Mouse (Mus musculus) mouse trophoblast stem cell (cell line): ENCODE data around the gene Kctd5.
"Not testable (repeated sequence)": the region's sequence is repeated elsewhere in the genome, so short reads cannot be mapped to it uniquely, and the experiment has no call there.

Experiments
- in situ Hi-C, 2 experiments: fragments of 300-500 bp; cut with MseI, MboI; formaldehyde crosslinking; loops; 2 replicates in 1 of 2; 3 replicates in 1 of 2; pipeline ENCODE4 v1.15.1; 2025

The Kctd5 gene

DNA sequence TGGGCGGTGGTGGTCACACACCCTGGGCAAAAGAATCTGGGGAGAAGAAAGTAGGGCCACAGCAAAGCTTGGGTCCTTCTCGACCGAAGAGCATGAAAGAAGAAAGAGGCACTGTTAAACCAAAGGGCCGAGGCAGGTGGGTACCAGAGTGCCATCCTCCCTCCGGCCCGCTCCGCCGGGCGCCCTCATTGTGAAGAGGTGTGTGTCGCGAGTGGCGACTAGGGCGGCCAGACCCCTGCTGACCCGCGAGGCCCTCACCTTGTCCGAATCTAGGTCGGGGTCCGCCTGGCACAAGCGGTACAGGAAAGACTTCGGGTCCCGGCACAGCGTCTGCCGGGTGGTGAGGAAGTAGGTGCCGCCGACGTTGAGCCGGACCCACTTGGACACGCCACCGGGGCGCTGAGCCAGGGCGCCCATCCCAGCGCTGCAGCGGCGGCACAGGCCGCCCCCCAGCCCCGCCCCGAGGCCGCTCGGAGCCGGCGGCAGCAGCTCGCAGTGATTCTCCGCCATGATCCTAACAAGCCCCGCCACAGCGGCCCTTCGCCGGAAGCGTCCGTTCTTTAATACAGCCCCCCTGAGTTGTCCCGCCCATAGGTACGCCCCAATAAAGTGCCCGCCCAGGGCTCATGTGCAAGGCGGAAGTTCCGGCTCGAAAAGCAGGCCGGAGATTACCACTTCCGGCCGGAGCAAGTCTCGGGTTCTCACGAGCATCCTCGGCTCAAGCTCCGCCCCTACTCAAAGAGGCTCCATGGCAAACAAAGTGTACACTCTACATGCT, at the start of gene Kctd5:
Kctd5 (minus strand) TSS at position 567 of the 778 bp plus-strand sequence.
- in situ Hi-C loops = no loop called here

DNA sequence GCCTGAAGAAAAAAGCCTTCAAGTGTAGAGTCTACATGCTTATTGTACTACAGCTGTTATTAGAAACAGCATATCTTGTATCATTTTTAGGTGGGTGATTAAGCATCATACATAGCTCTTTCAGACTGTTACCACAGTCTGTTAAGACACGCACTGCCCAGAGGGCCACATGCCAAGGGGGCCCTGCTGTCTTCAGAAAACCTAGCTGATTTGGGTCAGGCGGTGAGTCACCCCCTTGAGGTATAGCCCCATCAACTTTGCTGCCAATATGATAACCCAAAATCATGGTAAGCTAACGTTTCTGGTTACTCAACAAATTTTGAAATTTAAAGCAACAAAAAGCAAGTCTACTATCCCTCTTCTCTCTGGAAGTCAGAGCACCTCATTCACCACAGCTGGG, 46.2 kb upstream of the Kctd5 start:
- in situ Hi-C loops = no loop called here

DNA sequence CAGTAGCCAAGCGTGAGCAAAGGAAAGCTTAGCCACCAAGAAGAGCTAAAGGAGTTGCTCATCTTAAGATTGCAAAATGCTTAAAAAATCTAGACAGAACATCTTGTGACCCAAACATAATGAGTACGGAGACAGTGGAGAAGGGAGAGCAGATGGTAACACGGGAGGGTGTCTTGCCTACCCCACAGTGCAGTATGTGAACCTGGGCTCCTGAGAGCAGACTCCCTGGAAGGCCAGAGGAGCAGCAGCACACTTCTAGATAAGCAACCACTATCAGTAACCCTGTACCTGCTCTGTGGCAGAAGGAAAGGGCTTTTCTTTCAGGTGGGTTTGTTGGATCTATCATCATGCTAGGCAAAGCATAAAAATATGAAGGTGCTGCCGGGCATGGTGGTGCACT, 39.7 kb upstream of the Kctd5 start:
- in situ Hi-C loops = no loop called here

DNA sequence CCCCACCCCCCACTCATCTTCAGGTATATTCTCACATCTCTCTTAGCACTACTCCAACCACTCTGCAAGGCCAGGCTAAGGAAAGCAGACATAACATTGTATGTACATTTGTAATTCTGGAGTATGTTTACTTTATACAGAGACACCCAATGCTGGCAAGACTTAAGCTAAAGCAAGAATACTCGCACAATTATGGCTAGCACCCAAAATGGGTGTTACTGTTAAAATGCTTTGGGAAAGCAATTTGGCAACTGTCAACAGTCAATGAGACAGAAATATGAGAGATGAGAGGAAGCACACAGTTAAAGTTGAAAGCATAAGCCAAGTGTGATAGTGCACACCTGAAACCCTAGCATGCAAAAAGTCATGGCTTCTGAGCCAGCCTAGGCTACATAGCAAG, 38.0 kb upstream of the Kctd5 start:
- in situ Hi-C loops = no loop called here

DNA sequence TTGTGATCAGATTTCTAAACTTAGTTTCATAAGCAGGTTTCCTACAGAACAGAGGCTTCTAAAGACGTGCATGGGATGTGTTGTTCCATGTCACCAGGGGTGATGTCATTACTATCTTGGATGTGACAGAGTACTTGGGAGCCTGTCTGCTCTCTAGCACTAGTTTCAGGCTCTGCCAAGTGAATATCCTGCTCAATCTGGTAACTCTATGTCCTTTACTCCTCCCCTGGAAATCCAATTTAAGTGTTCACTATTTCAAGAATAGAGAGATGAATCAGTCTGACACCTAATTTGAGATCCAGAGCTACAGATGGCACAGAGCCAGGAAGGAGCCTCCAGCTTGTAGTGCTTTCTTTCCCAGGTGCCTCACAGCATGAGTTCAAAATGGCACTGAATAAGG, 35.6 kb upstream of the Kctd5 start:
- in situ Hi-C loops = no loop called here

DNA sequence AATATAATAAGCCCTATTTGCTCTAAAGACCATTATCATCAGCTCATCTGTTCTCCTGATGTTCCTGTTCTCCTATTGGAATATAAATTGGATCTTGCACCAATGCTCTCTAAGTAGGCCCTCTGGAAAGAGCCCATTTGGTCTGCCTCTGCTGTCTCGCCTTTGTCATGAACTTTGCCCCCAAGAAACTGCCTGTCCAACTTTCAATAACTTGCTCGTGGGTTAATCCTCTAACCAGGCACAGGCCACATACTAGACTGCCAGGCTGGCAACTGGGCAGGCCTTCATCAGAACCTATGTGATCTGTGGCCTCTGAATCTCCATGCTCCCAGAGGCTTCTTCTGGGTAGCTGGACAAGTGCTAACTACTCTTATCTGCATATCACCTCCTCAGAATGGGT, 31.8 kb upstream of the Kctd5 start:
- in situ Hi-C loops = no loop called here

DNA sequence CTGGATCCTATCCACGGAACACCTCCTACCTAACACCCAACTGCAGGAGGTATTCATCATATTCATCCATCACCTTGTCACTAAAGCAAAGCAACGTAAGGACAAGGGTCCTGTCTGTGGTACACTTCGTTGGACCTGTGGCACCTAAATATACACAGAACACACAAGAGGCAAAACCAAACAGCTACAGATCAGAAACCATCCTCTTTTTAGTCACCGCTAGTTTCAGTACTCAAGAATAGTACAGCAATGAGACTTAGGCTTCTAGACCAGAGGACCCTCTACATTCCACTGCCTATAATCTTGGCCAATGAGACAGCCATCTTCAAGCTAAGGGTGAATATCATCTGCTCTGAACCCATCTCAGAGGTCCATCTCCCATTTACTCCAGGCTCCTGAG, 25.1 kb upstream of the Kctd5 start:
- in situ Hi-C loops = no loop called here

DNA sequence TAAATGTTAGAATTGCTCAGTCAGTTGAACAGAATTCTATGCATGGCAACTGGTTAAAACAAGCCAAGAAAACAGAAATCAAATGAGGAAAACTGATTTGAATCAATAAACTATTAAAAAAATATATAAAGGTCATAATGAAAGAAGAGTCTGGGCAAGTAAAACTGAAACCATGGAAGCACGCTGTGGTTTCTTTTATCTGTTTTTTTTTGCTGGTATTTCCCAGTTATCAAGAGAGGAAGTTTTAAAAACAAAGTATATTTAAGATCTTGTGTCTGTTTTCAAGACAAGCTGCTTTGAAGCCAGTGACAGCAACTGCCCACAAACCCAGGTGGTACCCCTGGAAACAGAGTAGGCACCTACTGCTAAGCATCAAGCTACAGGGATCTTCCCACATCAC, 17.3 kb upstream of the Kctd5 start:
- in situ Hi-C loops = no loop called here

DNA sequence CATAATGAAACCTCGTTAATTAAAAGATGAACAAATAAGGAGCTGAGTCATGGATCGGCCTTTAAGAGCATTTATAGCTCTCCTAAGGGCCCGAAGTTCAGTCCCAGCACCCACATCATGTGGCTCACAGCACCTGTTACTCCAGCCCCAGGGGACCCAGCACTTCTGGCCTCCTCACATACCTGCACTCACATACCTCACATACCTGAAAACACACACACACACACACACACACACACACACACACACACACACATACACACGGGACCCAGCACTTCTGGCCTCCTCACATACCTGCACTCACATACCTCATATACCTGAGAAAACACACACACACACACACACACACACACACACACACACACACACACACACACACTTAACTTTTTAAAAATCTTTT, 13.1 kb upstream of the Kctd5 start:
- in situ Hi-C loops = not testable (repeated sequence)

DNA sequence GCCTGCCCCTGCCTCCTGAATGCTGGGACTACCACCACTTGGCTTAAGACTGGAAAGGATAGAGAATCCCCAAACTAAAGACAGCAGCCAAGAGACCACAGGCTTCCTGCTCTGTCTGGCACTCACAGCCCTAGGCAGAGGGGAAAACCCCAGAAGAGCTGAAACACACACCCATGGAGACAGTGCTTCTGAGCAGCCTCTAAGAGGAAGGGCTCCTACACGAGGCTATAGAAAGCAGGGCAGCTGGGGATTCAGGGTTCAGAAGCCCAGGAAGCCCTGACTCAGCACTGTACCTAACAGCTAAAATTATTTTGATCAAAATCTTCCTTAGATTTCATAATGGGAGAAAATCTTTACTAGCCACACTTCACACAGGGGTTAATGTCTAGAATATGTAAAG, 11.3 kb upstream of the Kctd5 start:
- in situ Hi-C loops = no loop called here

DNA sequence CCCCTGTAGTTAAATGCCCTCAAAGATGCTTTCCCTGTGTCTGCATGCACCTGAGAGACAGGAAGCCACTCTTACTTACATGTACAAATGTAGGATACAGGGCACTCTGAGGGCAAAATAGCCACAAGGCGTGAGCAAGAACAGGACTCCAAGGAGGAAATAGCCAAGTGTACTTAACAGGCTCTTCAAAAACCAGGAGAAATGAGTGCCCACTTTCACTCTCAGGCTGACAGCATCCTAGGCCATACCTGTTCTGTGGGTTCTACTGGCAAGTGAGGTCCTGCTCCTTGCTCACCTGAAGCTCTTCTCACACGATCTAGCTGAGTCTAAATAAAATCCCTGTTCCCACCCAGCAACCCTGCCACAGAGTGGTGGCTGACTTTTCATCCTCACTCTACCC, 3.8 kb upstream of the Kctd5 start:
- in situ Hi-C loops = no loop called here

DNA sequence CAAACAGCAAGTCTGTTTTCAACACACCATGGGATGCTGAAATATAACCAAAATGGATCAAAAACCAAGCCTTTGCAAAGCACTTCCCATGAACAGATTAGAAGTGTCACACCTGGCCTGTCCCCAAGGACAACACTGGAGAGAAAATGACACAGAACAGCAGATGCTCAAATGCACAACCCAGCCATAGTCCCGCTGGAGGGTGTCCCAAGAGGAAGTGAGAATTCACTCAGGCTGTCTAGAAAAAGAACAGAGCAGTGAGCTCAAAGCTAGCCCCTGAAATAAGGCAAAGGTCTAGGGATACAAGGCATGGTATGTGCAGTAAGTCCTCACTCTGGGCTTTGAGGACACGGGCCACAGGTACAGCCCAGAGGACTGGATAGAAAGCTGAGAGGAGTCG, 3.8 kb downstream of the Kctd5 start:
- in situ Hi-C loops = no loop called here

DNA sequence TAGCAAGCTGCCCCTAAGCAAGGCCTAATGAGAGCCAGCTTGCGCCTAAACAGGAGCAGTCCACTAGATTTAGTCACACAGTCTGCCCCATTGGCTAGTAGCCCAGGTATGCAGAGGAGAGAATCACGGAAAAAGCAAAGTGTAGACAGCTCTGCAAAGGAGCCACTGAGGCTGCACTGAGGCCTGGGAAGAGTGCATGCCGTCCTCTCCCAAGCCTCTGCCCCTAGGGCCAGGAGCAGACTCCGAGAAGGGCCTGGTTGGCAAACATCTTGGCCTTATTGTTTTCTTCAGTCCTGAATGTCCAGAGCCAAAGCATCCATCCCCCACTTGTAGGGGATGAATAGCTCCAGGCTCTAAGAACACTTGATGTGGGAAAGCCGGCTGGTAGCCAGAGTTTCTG, 5.0 kb downstream of the Kctd5 start:
- in situ Hi-C loops = no loop called here

DNA sequence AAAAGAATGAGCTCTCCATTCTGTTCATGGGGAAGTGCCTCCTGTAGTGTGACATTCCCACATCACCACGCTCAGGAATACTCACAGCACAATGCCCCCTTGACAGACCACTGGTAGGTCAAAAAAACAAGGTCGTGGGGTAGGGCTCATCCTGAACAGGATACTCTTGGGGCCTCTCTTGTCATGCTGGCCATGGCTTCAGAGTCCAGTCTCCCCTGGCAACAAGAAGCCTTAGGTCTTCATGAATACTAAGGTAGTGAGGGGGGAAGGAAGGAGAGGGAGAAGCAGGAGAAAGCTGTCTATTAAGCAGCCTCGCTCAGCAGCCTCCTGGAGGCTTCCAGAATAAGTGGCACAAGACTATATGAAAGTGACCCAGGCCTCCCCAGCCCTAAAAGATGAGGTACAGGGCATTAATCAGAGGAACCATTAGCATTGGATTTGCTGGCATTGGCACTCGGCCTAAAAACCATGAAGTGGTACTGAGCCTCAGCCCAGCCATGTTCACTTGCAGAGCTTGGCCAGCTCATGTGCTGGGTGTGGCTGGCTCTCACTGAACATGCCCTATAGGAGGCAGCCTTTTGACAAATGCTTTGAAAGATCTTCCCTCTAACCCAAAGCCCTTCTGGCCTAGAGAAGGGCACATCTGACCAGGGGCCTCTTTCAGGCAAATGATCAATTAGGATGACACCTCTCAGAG, 10.7 kb downstream of the Kctd5 start:
- in situ Hi-C loops = no loop called here

DNA sequence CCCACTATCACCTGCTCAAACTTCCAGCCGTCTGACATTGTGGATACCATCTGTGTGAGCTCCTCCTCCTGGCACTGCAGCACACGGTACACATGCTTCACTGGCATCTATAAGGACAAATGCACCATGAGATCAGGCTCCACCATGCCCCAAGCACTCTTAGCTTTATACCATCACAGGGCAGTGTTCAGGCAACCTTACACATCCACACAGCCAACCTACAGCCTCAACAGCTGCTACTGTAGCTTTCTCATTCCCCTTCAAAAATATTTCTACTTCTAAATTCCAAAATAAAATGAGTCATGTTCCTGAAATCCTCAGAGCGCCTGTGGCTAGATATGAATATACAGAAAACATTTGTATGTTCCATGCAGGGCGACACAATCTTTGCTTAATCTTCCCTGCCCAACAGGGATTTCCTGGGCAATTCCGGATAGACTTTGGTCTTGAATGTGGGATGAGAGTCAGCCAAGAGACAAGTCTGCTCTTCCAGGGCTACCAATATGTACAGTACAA, 15.5 kb downstream of the Kctd5 start:
- in situ Hi-C loops = no loop called here

DNA sequence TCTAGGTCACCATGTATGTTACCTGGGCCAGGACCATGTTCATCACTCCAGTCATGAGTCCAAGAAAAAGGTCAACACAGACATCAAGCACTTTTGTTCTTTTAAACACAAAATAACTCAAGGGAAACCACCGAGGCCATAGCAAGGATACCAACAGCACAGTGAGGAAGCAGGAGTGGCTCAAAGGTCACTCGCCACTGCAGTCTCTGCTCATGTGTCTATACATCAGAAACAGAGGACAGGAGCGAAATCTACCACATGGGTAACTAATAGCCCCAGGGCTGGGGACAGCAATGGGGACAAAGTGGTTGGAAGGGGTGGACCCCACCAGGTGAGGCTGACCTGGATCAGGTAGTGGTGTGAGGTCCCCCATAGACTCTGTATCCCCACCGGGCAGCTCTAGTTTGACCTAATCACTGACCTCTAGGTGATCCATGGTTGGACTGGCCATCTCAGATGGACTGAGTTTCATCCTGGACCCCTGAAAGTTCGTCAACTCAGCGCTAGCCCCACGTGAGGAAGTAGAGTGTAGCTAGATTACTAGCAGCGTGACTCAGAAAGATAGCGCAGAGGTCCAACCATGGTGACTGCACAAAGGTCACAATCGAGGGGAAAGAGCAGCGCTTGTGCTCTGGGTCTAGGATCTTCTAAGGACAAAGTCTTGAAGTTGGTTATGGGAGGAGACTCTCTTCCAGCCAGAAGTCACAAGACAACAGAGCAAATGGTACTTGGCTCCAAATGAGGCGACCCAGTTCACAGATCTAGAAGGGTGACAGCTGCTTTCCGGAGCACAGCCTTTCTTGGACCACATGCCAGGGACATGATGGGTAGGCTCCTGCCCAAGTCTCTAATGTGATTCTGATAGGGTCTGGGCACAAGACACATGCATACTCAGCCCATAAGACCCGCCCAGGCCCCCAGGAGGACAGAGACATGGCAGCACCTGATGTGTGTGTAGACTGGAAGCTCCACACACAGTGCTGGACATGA, 16.4 kb downstream of the Kctd5 start:
- in situ Hi-C loops = no loop called here

DNA sequence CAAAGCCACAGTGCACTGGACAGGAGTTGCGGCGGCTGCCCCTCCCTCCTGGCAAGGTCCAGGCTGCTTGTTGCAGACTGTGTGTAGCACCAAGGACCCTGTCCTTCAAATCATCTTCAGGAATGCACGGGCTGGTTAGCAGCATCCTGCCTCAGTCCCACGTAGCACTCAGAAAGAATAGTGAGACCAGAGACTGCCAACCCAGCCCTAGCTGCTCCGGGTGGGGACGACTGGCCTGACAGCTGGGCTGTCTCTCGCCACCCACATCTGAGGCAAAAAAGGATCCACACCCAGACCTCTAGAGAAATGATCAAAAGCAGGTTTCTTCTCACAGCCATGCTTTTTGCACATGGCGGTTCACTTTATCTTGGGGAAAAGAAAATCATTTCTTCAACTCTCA, 24.3 kb downstream of the Kctd5 start:
- in situ Hi-C loops = no loop called here

DNA sequence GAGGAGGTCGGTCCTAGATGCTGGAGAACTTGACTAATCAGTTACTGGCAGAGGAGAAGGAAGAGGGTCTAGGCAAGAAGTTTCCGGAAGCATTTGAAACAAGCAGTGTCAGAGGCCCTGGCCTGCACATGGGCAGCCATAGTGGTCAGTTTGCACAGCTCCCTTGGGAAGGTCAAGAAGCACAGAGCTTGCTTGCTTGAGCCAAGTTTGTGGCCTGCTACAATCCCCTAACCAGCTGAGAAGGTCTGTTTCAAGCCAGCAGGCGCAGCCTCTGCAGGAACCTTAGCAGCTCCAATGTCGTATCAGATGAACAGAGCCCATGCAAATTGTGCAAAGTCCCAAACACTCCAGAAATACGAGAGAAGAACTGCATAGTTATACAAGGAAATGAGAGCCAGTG, 25.2 kb downstream of the Kctd5 start:
- in situ Hi-C loops = no loop called here

DNA sequence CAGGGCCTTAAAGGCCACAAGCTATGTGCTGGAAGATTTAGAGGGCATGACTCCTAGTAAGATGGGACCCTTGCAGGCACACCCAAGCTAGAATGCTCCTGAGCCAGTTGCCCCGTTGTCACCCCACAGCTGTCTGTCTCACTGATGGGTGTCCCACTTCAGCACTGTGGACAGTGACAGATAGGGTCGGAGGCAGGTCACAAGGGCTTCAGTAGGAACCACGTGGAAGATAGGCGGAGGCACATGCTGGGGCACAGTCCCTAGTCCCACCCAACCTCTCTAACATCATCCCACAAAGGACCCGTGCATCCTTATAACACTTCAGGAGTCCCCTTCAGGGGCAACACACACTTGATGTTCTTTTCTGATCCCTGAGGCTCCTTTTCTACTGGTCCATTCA, 27.3 kb downstream of the Kctd5 start:
- in situ Hi-C loops = no loop called here

DNA sequence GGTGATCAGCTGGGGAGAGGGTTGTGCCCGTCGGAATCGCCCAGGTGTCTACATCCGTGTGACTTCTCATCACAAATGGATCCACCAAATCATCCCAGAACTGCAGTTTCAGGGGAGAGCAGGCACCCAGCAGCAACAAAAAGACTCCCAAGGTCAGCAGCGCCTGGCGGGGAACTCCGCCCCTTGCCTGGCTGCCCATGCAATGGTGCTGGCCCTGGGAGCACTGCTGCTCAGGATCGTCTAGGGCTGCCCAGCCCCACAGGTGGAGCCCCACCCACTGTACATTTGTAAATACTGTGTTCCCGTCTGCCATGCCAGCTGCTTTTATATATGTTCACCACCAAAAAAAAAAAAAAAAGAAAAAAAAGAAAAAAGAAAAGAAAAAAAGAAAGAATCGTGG, 27.7 kb downstream of the Kctd5 start:
- in situ Hi-C loops = no loop called here

DNA sequence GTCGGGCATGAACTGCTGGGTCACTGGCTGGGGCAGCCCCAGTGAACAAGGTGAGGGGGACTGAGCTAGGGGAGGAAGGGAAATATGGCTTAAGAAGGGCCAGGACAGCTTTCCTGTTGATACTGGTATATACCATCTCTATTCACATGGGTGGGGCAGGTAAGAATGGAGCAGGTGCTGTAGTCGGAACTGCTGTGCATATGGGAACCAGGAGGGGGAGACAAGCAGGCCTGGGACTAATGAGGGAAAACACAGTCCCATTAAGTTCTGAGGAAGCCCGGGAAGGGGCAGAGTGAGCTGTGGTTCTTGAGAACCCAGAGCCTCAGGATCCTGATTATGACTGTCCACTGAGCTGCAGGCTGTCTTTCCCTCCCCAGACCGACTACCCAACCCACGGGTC, 28.8 kb downstream of the Kctd5 start:
- in situ Hi-C loops = no loop called here

DNA sequence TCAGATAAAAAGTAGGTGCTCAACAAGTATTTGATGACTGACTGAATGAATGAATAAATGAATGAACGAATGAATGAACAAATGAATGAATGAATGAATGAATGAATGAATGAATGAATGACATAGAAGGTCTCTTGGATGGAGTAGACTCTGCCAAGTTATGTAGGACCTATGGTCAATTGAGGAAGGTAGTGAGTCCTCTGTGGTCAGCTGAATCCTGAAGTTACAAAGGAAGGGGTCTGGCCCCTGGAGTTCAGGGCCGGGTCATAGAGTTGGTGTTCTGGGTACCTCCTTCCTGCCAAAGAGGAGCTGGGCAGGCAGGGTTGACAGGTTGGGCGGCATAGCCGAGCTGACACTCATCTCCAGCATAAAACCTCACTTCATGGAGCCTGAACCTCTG, 35.4 kb downstream of the Kctd5 start, which contains the start of gene Prss27:
Prss27 (plus strand) TSS at position 301 of the 400 bp plus-strand sequence.
- in situ Hi-C loops = no loop called here
